Mouse (Mus musculus) ES-Bruce4 (cell line): ENCODE measurements at regions not wholly inside any gene's neighbourhood (a gene's known extent, or its start where the extent isn't known, plus 50 kb on each side); places are given as distances from the start of the nearest gene placed in this dataset.

Experiments used
- CTCF ChIP-seq: IDR thresholded peaks from one replicate; pipeline ENCODE4 v1.8.1; 2011; ENCODE audit warnings: low read depth, low read length
- EP300 ChIP-seq: IDR thresholded peaks from 2 replicates; pipeline ENCODE4 v1.6.1; 2011; ENCODE audit warnings: low read depth, low read length; ENCODE audit not compliant: insufficient read depth
- POLR2A ChIP-seq: IDR thresholded peaks from one replicate; pipeline ENCODE4 v1.8.1; 2011; ENCODE audit warnings: low read length; ENCODE audit not compliant: insufficient read depth

GRCm38 (mm10) chr5:45256256-45256999 lies 193.6 kb downstream of the Qdpr start:
- TF ChIP-seq POLR2A = no peak
- TF ChIP-seq CTCF = no peak
- no peak for TF ChIP-seq EP300
